Mouse (Mus musculus) MEL (cell line): Measurements from ENCODE around the gene Cxcr6. TPM values are rescaled to one million over a fixed set of nuclear protein-coding genes. Genes with fewer than 3 reads are reported as not detected.

Source experiments
- DNase-seq: peaks from one replicate; pipeline ENCODE4 v3.0.0; 2011; ENCODE audit warnings: low read depth, low spot score
- H3K27ac ChIP-seq: 2 replicates; pipeline ENCODE4 v1.5.1; 2012; ENCODE audit warnings: low read depth, mild to moderate bottlenecking, control low read depth, low read length, moderate library complexity; ENCODE audit not compliant: control insufficient read depth
- H3K27me3 ChIP-seq, 2 experiments: fragments of 150-350 bp in 1 of 2; sonication (generic) in 1 of 2; 2 replicates each; pipeline ENCODE4 v1.6.1; 2012; ENCODE audit warnings: low read length in 2 of 2, mild to moderate bottlenecking in 2 of 2, improper control_type of control experiment in 1 of 2, moderate library complexity in 1 of 2; ENCODE audit not compliant: insufficient read depth in 2 of 2, control insufficient read depth in 1 of 2
- H3K36me3 ChIP-seq, 2 experiments: 2 replicates each; pipeline ENCODE4 v1.6.1; 2012 to 2014; ENCODE audit warnings: low read length in 2 of 2, improper control_type of control experiment in 1 of 2, inconsistent platforms in 1 of 2, mild to moderate bottlenecking in 1 of 2; ENCODE audit not compliant: insufficient read depth in 2 of 2, control insufficient read depth in 1 of 2
- H3K4me1 ChIP-seq, 2 experiments: fragments of 150-350 bp in 1 of 2; sonication (generic) in 1 of 2; 2 replicates each; pipeline ENCODE4 v1.6.1; 2012; ENCODE audit warnings: low read length in 2 of 2, improper control_type of control experiment in 1 of 2, mild to moderate bottlenecking in 1 of 2; ENCODE audit not compliant: insufficient read depth in 2 of 2, control insufficient read depth in 1 of 2
- H3K4me3 ChIP-seq, 2 experiments: fragments of 150-350 bp in 1 of 2; sonication (generic) in 1 of 2; 2 replicates each; pipeline ENCODE4 v1.5.1; 2012; ENCODE audit warnings: low read depth in 2 of 2, low read length in 2 of 2, mild to moderate bottlenecking in 2 of 2, moderate library complexity in 2 of 2, control low read depth in 1 of 2, improper control_type of control experiment in 1 of 2; ENCODE audit not compliant: control insufficient read depth in 1 of 2, insufficient read depth in 1 of 2
- H3K79me2 ChIP-seq: 2 replicates; pipeline ENCODE4 v1.6.1; 2012; ENCODE audit warnings: mild to moderate bottlenecking, low read length, moderate library complexity; ENCODE audit not compliant: control insufficient read depth, poor library complexity, insufficient read depth
- H3K9ac ChIP-seq: 2 replicates; pipeline ENCODE4 v1.6.1; 2012; ENCODE audit warnings: low read depth, mild to moderate bottlenecking, control low read depth, low read length, moderate library complexity; ENCODE audit not compliant: control insufficient read depth, poor library complexity, severe bottlenecking
- H3K9me3 ChIP-seq: fragments of 150-350 bp; sonication (generic); replicated peaks from 2 replicates; pipeline ENCODE4 v1.6.1; 2012; ENCODE audit warnings: mild to moderate bottlenecking, low read length, improper control_type of control experiment, moderate library complexity; ENCODE audit not compliant: insufficient read depth
- BHLHE40 ChIP-seq: IDR thresholded peaks from 2 replicates; pipeline ENCODE4 v1.6.1; 2012; ENCODE audit warnings: low read depth, mild to moderate bottlenecking, inconsistent platforms, low read length, improper control_type of control experiment, borderline replicate concordance
- CHD1 ChIP-seq: IDR thresholded peaks from 2 replicates; pipeline ENCODE4 v1.6.1; 2012; ENCODE audit warnings: low read depth, mild to moderate bottlenecking, inconsistent platforms, low read length, improper control_type of control experiment
- ELF1 ChIP-seq: IDR thresholded peaks from 2 replicates; pipeline ENCODE4 v1.6.1; 2014; ENCODE audit warnings: low read depth, mild to moderate bottlenecking, inconsistent platforms, low read length, improper control_type of control experiment, moderate library complexity
- EP300 ChIP-seq, 2 experiments: IDR thresholded peaks; 2 replicates each; pipeline ENCODE4 v1.6.1; 2011; ENCODE audit warnings: improper control_type of control experiment in 2 of 2, low read length in 2 of 2, low read depth in 1 of 2, mild to moderate bottlenecking in 1 of 2
- ETS1 ChIP-seq: IDR thresholded peaks from 2 replicates; pipeline ENCODE4 v1.6.1; 2012; ENCODE audit warnings: low read depth, mild to moderate bottlenecking, inconsistent platforms, low read length, improper control_type of control experiment, moderate library complexity
- GATA1 ChIP-seq: IDR thresholded peaks from 2 replicates; pipeline ENCODE4 v1.6.1; 2011; ENCODE audit warnings: low read depth, low read length, improper control_type of control experiment
- HCFC1 ChIP-seq: IDR thresholded peaks from 2 replicates; pipeline ENCODE4 v1.6.1; 2012; ENCODE audit warnings: low read depth, mild to moderate bottlenecking, inconsistent platforms, low read length, improper control_type of control experiment, moderate library complexity
- MAFK ChIP-seq: IDR thresholded peaks from 2 replicates; pipeline ENCODE4 v1.6.1; 2011; ENCODE audit warnings: low read depth, mild to moderate bottlenecking, low read length, improper control_type of control experiment, borderline replicate concordance
- MAZ ChIP-seq: IDR thresholded peaks from 2 replicates; pipeline ENCODE4 v1.6.1; 2012; ENCODE audit warnings: low read depth, mild to moderate bottlenecking, inconsistent platforms, low read length, improper control_type of control experiment
- MXI1 ChIP-seq: IDR thresholded peaks from 2 replicates; pipeline ENCODE4 v1.6.1; 2011; ENCODE audit warnings: mild to moderate bottlenecking, low read depth, low read length, improper control_type of control experiment
- NELFE ChIP-seq: IDR thresholded peaks from 2 replicates; pipeline ENCODE4 v1.6.1; 2011; ENCODE audit warnings: low read depth, low read length, improper control_type of control experiment
- NRF1 ChIP-seq: IDR thresholded peaks from 2 replicates; pipeline ENCODE4 v1.6.1; 2014; ENCODE audit warnings: low read depth, mild to moderate bottlenecking, inconsistent platforms, low read length, improper control_type of control experiment, moderate library complexity; ENCODE audit not compliant: poor library complexity, insufficient read depth, severe bottlenecking
- POLR2AphosphoS2 ChIP-seq: IDR thresholded peaks from 2 replicates; pipeline ENCODE4 v1.6.1; 2011; ENCODE audit warnings: low read length, improper control_type of control experiment
- POLR2AphosphoS5 ChIP-seq: IDR thresholded peaks from 2 replicates; pipeline ENCODE4 v1.6.1; 2012; ENCODE audit warnings: low read depth, borderline replicate concordance, mild to moderate bottlenecking, inconsistent platforms, low read length, moderate library complexity, mixed read lengths
- RCOR1 ChIP-seq: IDR thresholded peaks from 2 replicates; pipeline ENCODE4 v1.6.1; 2012; ENCODE audit warnings: low read depth, mild to moderate bottlenecking, inconsistent platforms, low read length, improper control_type of control experiment
- SIN3A ChIP-seq: IDR thresholded peaks from 2 replicates; pipeline ENCODE4 v1.6.1; 2012; ENCODE audit warnings: low read length, improper control_type of control experiment, inconsistent platforms
- SMC3 ChIP-seq: IDR thresholded peaks from 2 replicates; pipeline ENCODE4 v1.6.1; 2011; ENCODE audit warnings: low read depth, low read length, improper control_type of control experiment
- TAL1 ChIP-seq: IDR thresholded peaks from 2 replicates; pipeline ENCODE4 v1.6.1; 2012; ENCODE audit warnings: mild to moderate bottlenecking, inconsistent platforms, low read length, moderate library complexity, mixed read lengths
- TBP ChIP-seq: IDR thresholded peaks from 2 replicates; pipeline ENCODE4 v1.8.0; 2011; ENCODE audit warnings: low read depth, low read length, improper control_type of control experiment
- TCF12 ChIP-seq: IDR thresholded peaks from 2 replicates; pipeline ENCODE4 v1.6.1; 2014; ENCODE audit warnings: low read depth, mild to moderate bottlenecking, inconsistent platforms, low read length, improper control_type of control experiment, moderate library complexity
- UBTF ChIP-seq: IDR thresholded peaks from 2 replicates; pipeline ENCODE4 v1.6.1; 2012; ENCODE audit warnings: low read depth, mild to moderate bottlenecking, inconsistent platforms, low read length, improper control_type of control experiment, moderate library complexity, borderline replicate concordance; ENCODE audit not compliant: insufficient read depth
- ZKSCAN1 ChIP-seq: IDR thresholded peaks from 2 replicates; pipeline ENCODE4 v1.6.1; 2012; ENCODE audit warnings: low read depth, mild to moderate bottlenecking, inconsistent platforms, low read length, improper control_type of control experiment, moderate library complexity
- ZNF384 ChIP-seq: IDR thresholded peaks from 2 replicates; pipeline ENCODE4 v1.6.1; 2012; ENCODE audit warnings: low read depth, mild to moderate bottlenecking, inconsistent platforms, low read length, improper control_type of control experiment
- polyA plus RNA-seq, 2 experiments: library from polyadenylated mRNA; stranded (reverse) in 1 of 2; unstranded in 1 of 2; fragments of >175 nt in 1 of 2; fragments of >200 nt in 1 of 2; gene quantifications; 2 replicates each; pipeline versions ENCODE4 v1.2.1 to v1.2.4; 2012; ENCODE audit warnings: low replicate concordance in 2 of 2, low read depth in 1 of 2; ENCODE audit not compliant: insufficient read length in 2 of 2, insufficient read depth in 1 of 2, missing spikeins in 1 of 2
- total RNA-seq: library from RNA; depleted of rRNA; stranded (reverse); fragments of 300-350 nt; gene quantifications from 2 replicates; pipeline ENCODE4 v1.2.3, GENCODE M21; 2012

Cxcr6 gene
- total and polyA plus RNA-seq, 3 experiments, result 0.04 TPM; not detected in 2

DNA sequence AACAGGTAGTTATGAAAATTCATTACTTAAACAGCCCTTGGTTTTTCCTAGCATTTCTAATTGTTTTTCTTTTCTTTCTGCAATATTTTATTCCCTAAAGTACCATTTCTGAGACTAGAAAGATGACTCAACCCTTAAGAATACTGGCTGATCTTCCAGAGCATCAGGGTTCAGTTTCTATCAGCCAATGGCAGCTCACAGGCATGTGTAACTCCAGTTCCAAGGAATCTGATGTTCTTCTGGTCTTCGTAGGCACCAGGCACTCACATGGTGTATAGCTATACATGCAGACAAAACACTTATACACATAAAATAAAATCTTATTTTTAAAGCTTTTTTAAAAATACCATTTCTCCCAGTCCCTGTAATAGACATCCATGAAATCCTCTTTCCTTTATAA lies 48.1 kb upstream of the Cxcr6 start (continued):
- TF ChIP-seq SIN3A, result no peak
- TF ChIP-seq ZKSCAN1, result no peak
- TF ChIP-seq POLR2AphosphoS5, result no peak
- no peak for TF ChIP-seq NRF1
- no peak for TF ChIP-seq EP300 (IDR thresholded peaks at IDR 0.05; ENCODE audit: low read depth in 1 of 2, low read length in 2 of 2)

DNA sequence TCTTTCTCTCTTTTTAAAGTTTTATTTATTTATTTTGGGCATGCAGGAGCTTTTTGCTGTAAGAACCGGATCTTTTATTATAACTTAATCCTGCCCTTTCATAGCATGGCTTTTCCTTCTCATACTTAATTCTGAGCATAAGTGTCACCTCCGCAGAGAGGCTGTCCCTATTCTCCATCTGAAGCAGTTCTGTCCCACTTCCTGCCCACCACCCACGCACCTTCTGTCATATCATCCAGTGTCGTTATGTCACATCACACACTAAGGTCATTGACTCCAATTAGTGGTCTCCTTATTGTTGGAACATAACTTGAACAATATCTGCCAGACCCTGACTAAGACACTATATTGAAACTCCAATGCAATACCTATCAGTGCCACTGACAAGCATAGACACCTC lies 47.6 kb upstream of the Cxcr6 start:
- no peaks in the 10 kb centered on the region for H3K27me3 ChIP-seq
- TF ChIP-seq BHLHE40 (no peak), ZNF384 (no peak), GATA1 (no peak), UBTF (no peak), EP300 (IDR thresholded peaks at IDR 0.05; ENCODE audit: low read depth in 1 of 2, low read length in 2 of 2) (no peak), MAFK (no peak), NELFE (no peak), TAL1 (no peak), POLR2AphosphoS2 (no peak), ELF1 (no peak), MAZ (no peak), TCF12 (no peak), SMC3 (no peak), HCFC1 (no peak), TBP (no peak), CHD1 (no peak), ETS1 (no peak), RCOR1 (no peak), MXI1 (no peak)
- no peaks in the 10 kb centered on the region for H3K9me3 ChIP-seq
- no peaks in the 10 kb centered on the region for H3K79me2 ChIP-seq
- H3K4me3 ChIP-seq, result no peak overlapping the region
- H3K4me1 ChIP-seq, result peaks cover 0 to 6% of the 10 kb centered on the region in 2 experiments; a peak in 1 of 4 replicates
- H3K36me3 ChIP-seq, result peaks cover 0 to 5% of the 10 kb centered on the region in 2 experiments; a peak in 2 of 4 replicates
- H3K9ac ChIP-seq, result no peak overlapping the region
- DNase-seq, result no peak
- H3K27ac ChIP-seq, result no peak overlapping the region
